Mouse (Mus musculus): ENCODE data around the gene Gm11627.
"Not testable (repeated sequence)": the region's sequence is repeated elsewhere in the genome, so short reads cannot be mapped to it uniquely, and the experiment has no call there.

The Gm11627 gene

DNA sequence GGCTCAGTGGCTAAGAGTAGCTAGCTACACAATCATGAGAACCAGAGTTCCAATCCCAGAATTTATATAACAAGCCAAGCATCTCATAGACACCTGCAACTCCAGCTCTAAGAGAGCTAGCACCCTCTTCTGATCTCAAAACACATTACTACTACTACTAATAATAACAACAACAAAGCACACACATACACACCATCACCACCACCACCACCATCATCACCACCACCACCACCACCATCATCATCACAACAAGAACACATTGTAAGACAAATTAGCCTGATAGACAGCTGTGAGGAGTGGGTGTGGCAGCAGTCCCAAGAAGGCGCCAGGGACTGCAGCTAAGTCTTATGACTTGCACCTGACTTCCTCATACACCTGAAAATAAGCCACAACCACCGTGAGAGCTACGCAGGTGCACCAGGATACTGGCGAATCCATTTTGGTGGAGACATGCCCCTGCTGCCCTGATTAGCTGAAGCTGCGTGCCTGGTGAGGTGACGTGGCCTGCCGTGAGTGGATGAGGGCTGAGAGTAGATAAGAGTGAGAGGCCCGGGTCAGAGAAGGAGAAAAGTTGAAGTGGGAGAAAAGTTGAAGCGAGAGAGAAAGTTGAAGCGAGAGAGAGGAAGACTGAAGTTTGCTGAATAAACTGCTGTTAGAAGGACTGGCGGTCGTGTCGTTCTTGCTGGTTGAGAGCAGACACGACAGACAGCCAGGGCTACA lies 14.1 kb downstream of the Gm11627 start:
- DNase-seq (ENCODE audit: low spot score) = not testable (repeated sequence)

DNA sequence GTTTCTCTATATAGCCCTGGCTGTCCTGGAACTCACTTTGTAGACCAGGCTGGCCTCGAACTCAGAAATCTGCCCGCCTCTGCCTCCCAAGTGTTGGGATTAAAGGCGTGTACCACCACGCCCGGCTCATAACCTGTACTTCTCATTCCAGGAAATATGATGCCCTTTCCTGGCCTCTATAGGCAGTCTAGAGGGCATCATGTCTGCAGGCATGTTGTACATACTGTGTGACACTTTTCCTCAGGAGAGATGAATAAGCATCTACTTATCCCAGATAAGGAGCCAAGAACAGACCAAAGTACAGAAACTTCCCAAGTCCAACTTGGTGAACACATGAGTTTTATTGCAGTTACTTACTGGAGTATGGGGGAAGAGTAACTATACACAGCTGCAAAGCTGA lies 20.6 kb downstream of the Gm11627 start:
- no peak for DNase-seq (ENCODE audit: low spot score)

DNA sequence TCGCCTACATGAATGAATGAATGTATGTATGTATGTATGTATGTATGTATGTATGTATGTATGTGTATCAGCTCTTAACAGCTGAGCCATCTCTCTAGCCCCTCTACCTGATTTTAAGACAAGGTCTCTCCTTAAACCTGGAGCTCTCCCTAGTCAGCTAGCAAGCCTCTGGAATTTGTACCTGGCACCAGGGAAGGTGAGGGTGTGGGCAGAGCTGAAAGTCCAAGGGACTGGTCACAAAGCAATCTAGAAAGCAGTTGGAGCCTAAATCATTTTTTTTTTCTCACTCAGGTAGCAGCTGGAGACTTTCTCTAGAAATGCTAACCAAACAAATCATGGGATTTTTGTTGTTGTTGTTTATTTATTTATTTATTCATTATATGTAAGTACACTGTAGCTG lies 21.9 kb downstream of the Gm11627 start:
- DNase-seq (ENCODE audit: low spot score) = no peak

DNA sequence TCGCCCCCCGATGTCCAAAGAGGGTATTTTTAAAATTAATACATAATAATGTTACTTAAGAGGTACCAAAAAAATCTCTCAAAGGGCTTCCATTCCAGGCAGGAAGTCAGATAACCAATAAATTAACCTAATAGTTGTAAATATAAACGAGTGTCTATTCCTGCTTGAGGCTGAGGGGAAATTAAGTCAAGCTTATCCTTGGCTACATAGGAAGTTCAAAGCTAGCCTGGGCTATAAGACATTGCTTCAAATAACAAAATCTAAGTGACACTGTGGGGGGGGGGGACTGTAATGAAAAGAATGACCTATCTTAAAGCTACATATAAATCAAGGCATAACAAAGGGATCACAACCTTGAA lies 22.6 kb downstream of the Gm11627 start:
- DNase-seq (ENCODE audit: low spot score) = no peak

- peak; percentile 96 for DNase-seq (ENCODE audit: low spot score)
These were observed 23.1 kb downstream of the Gm11627 start, which contains the start of gene Gpatch8 for GRCm38 (mm10) chr11:102556031-102556715. Gene Gpatch8 (minus strand): TSS chr11:102556392.

GRCm38 (mm10) chr11:102555400-102556030 lies 23.7 kb downstream of the Gm11627 start:
- DNase-seq (ENCODE audit: low spot score) = no peak

DNA sequence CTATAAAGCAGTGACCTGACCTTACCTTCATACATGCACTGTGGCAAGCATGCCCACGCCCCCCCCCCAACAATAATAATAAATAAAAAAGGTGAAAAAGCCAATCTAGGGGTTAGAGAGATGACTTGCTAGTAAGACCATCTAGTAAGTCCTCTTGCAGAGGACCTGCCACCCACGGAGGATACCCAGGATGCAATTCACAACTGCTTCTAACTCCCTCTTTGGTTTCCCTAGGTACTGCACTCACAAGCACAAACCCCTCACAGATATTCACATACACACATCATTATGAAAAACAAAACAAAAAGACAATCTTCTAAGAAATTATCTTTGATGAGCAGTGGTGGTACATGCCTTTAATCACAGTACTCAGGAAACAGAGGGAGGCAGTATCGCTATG lies 27.2 kb downstream of the Gm11627 start:
- no peak for DNase-seq (ENCODE audit: low spot score)

GRCm38 (mm10) chr11:102551176-102551575 lies 28.1 kb downstream of the Gm11627 start:
- no peak for DNase-seq (ENCODE audit: low spot score)

- DNase-seq (ENCODE audit: low spot score) = no peak
These were observed 37.8 kb downstream of the Gm11627 start for GRCm38 (mm10) chr11:102541471-102541870.

- not testable (repeated sequence) for DNase-seq (ENCODE audit: low spot score)
These were observed 39.0 kb downstream of the Gm11627 start for GRCm38 (mm10) chr11:102540286-102540685.

DNA sequence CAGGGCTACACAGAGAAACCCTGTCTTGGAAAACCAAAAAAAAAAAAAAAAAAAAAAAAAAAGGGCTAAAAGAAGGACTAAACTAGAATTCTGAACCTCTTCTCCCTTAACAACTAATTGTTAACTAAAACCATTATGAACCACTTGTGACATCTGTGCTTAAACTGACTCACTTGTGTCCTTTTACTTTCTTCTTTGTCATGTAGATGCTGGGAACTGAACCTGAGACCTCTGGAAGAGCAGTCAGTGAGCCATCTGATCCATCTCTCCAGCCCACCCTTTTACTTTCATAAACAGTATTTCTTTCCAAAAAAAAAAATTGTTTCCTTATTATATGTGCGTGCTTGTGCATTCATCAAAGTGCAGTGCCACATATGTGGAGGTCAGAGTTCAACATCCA lies 39.6 kb downstream of the Gm11627 start:
- DNase-seq (ENCODE audit: low spot score) = no peak

DNA sequence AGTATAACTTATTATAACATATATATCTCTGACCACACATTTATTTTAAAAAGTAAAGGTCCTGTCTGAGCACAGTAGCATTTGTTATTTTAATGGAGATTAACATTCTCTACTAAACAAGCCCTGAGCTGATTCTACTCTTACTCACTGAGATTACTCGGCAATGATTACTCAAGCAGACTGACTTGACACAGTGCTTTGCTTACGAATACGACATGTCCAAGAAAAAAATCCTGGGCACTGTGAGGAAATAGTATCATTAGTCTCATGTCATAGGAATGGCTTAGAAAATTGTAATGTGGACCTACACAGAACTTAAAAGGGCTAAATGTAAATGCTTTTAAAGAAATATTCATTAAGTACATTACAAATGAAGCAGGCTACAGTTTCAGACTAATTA lies 43.1 kb downstream of the Gm11627 start:
- DNase-seq (ENCODE audit: low spot score) = no peak

DNA sequence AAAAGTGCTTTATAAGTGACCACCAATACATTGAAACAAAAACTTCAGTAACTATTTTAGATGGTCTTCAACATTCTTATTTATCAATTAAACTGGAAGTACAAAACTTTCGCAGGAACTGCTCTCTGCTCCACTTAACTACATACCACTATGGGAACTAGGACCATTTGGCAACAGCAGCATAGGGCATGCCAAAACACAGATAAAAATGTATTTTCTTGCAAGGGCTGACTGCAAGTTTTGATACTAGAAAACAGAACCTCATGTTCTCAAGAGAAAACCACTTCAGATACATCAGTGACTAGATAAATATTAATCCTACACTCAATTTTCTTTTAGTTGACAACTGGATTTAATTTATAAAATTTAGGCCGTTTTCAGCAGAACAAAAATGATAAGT lies 45.2 kb downstream of the Gm11627 start:
- no peak for DNase-seq (ENCODE audit: low spot score)

DNA sequence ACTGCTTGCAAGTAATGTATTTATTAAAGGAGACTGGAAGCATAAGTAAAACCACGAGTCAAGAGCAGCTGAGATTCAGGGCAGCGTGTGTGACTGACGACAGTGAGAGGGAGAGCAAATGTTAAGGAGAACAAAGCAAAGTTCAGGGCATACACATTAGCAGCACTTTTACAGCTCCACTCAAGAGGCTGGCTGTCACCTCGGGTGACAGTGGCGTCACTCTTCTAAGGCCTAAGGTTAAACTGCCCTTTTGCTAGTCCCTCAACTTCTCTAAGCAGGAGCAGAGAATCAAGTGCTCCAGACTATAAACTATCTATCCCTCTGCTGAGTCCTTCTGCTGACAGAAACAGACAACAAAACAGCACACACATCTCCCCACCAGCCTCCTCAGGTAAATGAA lies 47.8 kb downstream of the Gm11627 start:
- DNase-seq (ENCODE audit: low spot score) = no peak

Data from lung, postnatal 25 days (tissue).